Mouse (Mus musculus): ENCODE data around the gene Dnm1l. TPM values are rescaled to one million over a fixed set of nuclear protein-coding genes. Genes with fewer than 3 reads are reported as not detected.

Gene Dnm1l
- polyA plus RNA-seq, 1 experiment from 2014 or later = 43.5 TPM

DNA sequence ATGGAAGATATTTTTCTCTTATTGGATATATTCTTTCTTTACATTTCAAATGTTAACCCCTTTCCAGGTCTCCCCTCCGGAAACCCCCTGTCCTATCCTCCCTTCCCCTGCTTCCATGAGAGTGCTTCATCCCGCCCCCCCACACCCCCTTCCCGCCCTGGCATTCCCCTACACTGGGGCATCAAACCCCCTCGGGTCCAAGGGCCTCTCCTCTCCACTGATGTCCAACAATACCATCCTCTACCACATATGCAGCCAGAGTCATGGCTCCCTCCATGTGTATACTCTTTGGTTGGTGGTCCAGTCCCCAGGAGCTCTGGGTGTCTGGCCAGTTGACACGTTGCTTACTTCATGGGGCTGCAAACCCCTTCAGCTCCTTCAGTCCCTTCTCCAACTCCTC lies 47.4 kb downstream of the Dnm1l start:
- 89% methylated on average over 5 of the region's 5 CpGs for WGBS
- Histone ChIP-seq H3K4me3 (ENCODE audit: low read depth, low read length) (no peak overlapping the region), H3K36me3 (ENCODE audit: control insufficient read depth, insufficient read depth) (peaks cover 42% of the 10 kb centered on the region), H3K4me1 (replicated peaks; ENCODE audit: control insufficient read depth, insufficient read depth, low read length) (no peaks in the 10 kb centered on the region), H3K9ac (ENCODE audit: low read depth, low read length) (no peak overlapping the region), H3K9me3 (ENCODE audit: control insufficient read depth) (no peaks in the 10 kb centered on the region), H3K27ac (ENCODE audit: low read depth, low read length) (no peak overlapping the region), H3K4me2 (replicated peaks; ENCODE audit: low read depth) (no peak overlapping the region), H3K27me3 (replicated peaks; ENCODE audit: control insufficient read depth, insufficient read depth, low read length) (no peaks in the 10 kb centered on the region)
- TF ChIP-seq CTCF (IDR thresholded peaks at IDR 0.05; ENCODE audit: low read depth) = no peak
- no peak for ATAC-seq

DNA sequence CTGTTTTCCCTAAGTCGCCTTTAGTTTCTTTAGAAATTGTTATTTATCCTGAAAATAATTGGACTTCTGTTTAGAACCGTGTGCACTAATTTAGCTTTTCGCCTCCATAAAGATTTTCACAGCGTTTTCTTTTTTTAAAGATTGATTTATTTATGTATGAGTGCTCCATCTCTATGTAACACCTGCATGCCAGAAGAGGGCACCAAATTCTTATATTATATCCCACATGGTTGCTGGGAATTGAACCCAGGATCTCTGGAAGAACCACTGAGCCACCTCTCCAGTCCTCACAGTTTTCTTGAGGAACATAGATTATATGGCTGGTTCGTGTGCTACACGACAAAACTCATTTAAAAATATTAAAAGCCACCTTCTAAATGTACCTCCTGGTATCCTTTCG lies 54.9 kb downstream of the Dnm1l start:
- H3K4me3 ChIP-seq (ENCODE audit: low read depth, low read length) = peak overlapping the region; percentile 96
- ATAC-seq = no peak
- no peaks in the 10 kb centered on the region for H3K27me3 ChIP-seq (replicated peaks; ENCODE audit: control insufficient read depth, insufficient read depth, low read length)
- H3K9me3 ChIP-seq (ENCODE audit: control insufficient read depth) = no peaks in the 10 kb centered on the region
- peak overlapping the region; percentile 77; the same call in 1 of the 2 replicates for H3K9ac ChIP-seq (ENCODE audit: low read depth, low read length)
- no peaks in the 10 kb centered on the region; the same call in 1 of the 2 replicates for H3K4me1 ChIP-seq (replicated peaks; ENCODE audit: control insufficient read depth, insufficient read depth, low read length)
- H3K4me2 ChIP-seq (replicated peaks; ENCODE audit: low read depth) = peak overlapping the region; percentile 95
- WGBS = 18% methylated on average over 7 of the region's 7 CpGs
- peaks cover 5% of the 10 kb centered on the region for H3K36me3 ChIP-seq (ENCODE audit: control insufficient read depth, insufficient read depth)
- H3K27ac ChIP-seq (ENCODE audit: low read depth, low read length) = no peak overlapping the region
- TF ChIP-seq CTCF (IDR thresholded peaks at IDR 0.05; ENCODE audit: low read depth) = peak; percentile 51

DNA sequence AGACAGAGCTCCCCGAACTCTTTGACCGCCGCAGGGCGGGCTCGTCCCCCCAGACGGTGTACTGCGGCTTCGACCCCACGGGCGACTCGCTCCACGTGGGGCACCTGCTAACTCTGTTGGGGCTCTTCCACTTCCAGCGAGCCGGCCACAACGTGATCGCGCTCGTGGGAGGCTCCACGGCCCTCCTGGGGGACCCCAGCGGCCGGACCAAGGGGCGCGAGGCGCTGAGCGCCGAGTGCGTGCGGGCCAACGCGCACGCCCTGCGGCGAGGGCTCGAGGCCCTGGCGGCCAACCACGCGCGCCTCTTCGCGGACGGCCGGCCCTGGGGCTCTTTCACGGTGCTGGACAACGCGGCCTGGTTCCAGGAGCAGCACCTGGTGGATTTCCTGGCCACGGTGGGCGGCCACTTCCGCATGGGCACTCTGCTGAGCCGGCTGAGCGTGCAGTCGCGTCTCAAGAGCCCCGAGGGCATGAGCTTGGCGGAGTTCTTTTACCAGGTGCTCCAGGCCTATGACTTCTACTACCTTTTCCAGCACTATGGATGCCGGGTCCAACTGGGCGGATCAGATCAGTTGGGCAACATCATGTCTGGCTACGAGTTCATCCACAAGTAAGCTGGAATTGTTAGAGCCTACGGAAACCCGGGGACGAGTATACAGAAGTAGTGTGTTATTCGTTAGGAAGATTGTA lies 55.5 kb downstream of the Dnm1l start:
- Histone ChIP-seq H3K4me3 (ENCODE audit: low read depth, low read length) (peak overlapping the region; percentile 96), H3K4me2 (replicated peaks; ENCODE audit: low read depth) (peak overlapping the region; percentile 95), H3K9me3 (ENCODE audit: control insufficient read depth) (no peaks in the 10 kb centered on the region), H3K27ac (ENCODE audit: low read depth, low read length) (peak overlapping the region; percentile 91), H3K27me3 (replicated peaks; ENCODE audit: control insufficient read depth, insufficient read depth, low read length) (no peaks in the 10 kb centered on the region), H3K9ac (ENCODE audit: low read depth, low read length) (peak overlapping the region; percentile 77), H3K4me1 (replicated peaks; ENCODE audit: control insufficient read depth, insufficient read depth, low read length) (no peaks in the 10 kb centered on the region; the same call in 1 of the 2 replicates), H3K36me3 (ENCODE audit: control insufficient read depth, insufficient read depth) (peaks cover 5% of the 10 kb centered on the region)
- under 1% methylated on average over 61 of the region's 61 CpGs for WGBS
- TF ChIP-seq CTCF (IDR thresholded peaks at IDR 0.05; ENCODE audit: low read depth) = 0 out of 2 replicates have a peak, but pooled peaks have one; percentile 13
- ATAC-seq = peak; percentile 52

DNA sequence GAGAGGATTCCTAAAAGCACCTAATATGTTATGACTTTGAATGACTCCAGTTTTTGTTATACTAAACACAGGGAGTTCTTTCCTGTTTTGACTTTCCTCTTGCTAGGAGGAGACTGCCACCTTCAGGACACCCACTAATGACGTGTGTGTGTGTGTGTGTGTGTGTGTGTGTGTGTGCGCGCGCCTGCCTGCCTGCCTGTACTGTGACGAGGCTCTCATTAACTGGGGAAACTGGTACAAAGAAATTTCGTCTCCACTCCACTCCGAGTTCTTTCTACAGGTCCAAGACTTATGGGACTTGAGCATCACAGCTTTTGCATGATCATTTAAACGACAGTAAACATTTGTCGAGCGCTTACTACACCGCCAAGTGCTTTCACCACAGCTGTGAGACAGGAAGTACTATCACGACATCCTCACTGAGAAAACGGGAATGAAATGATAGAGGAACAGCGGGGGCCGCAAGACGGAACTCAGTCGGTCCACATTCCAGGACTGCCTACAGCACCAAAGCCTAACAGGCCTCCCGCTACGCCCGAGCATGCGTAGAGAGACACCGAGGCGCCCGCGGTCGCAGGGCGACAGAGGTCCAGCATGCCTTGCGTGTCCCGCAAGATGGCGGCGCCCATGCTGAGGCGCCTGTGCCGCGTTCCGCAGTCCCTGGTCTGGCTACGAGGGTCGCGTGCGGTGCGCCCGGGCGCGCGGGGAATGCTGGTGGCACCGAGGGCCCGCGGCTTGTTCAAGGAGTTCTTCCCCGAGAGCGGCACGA lies 56.2 kb downstream of the Dnm1l start, which contains the start of gene Yars2:
TSS of gene Yars2 (plus strand) at position 597 of the 769 bp plus-strand sequence.
- no peaks in the 10 kb centered on the region for H3K27me3 ChIP-seq (replicated peaks; ENCODE audit: control insufficient read depth, insufficient read depth, low read length)
- H3K9ac ChIP-seq (ENCODE audit: low read depth, low read length) = peak within 1 kb of the TSS; percentile 77
- peak; percentile 98 for ATAC-seq
- under 1% methylated on average over 50 of the region's 50 CpGs for WGBS
- peak within 1 kb of the TSS; percentile 95 for H3K4me2 ChIP-seq (replicated peaks; ENCODE audit: low read depth)
- no peaks in the 10 kb centered on the region for H3K9me3 ChIP-seq (ENCODE audit: control insufficient read depth)
- H3K36me3 ChIP-seq (ENCODE audit: control insufficient read depth, insufficient read depth) = peaks cover 5% of the 10 kb centered on the region
- H3K4me3 ChIP-seq (ENCODE audit: low read depth, low read length) = peak within 1 kb of the TSS; percentile 96
- peak within 1 kb of the TSS; percentile 91 for H3K27ac ChIP-seq (ENCODE audit: low read depth, low read length)
- peak; percentile 92 for TF ChIP-seq CTCF (IDR thresholded peaks at IDR 0.05; ENCODE audit: low read depth)
- no peaks in the 10 kb centered on the region; the same call in 1 of the 2 replicates for H3K4me1 ChIP-seq (replicated peaks; ENCODE audit: control insufficient read depth, insufficient read depth, low read length)

DNA sequence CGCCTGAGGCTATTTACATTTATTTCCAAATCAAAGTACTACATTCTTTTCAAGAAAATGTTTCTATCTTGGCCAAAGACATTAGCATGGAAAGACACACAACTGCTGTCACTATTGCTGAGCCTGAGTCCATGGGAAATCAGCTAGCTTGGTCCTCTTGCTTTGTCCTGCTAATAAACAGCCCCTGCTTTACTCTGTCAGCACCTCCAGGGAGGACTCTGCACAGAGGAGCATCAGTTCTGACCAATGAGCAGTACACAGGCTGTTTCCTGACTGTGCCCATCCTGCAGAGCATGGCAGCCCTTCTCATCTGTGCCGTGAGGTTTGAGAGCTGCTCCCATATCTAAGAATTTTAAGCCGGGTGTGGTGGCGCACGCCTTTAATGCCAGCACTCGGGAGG lies 85.0 kb downstream of the Dnm1l start:
- no peak overlapping the region for H3K4me3 ChIP-seq (ENCODE audit: low read depth, low read length)
- H3K9me3 ChIP-seq (ENCODE audit: control insufficient read depth) = no peaks in the 10 kb centered on the region
- no peak for TF ChIP-seq CTCF (IDR thresholded peaks at IDR 0.05; ENCODE audit: low read depth)
- peaks cover 8% of the 10 kb centered on the region; the same call in 1 of the 2 replicates for H3K36me3 ChIP-seq (ENCODE audit: control insufficient read depth, insufficient read depth)
- H3K27ac ChIP-seq (ENCODE audit: low read depth, low read length) = no peak overlapping the region
- 85% methylated on average over 6 of the region's 6 CpGs for WGBS
- no peaks in the 10 kb centered on the region for H3K4me1 ChIP-seq (replicated peaks; ENCODE audit: control insufficient read depth, insufficient read depth, low read length)
- H3K4me2 ChIP-seq (replicated peaks; ENCODE audit: low read depth) = no peak overlapping the region
- no peaks in the 10 kb centered on the region for H3K27me3 ChIP-seq (replicated peaks; ENCODE audit: control insufficient read depth, insufficient read depth, low read length)
- no peak for ATAC-seq
- no peak overlapping the region for H3K9ac ChIP-seq (ENCODE audit: low read depth, low read length)

DNA sequence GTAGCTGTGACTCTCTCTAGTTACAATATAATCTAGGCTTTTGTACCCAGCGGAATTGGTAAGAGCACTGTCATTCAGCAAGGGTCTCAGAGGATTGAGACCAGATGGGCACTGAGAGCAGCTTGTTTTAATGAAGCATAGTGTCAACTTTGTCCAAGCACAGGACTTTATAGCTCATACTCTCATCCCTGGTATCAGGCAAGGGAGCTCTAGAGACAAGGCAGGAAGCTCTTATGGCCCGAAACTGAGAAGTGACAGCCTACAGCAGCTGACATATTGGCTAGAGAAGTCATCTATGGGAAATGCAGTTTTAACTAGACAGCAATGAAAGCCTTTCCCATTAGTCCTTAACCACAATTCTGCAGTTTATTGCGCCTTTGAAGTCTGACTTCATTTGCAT lies 85.8 kb downstream of the Dnm1l start:
- Histone ChIP-seq H3K4me1 (replicated peaks; ENCODE audit: control insufficient read depth, insufficient read depth, low read length) (no peaks in the 10 kb centered on the region), H3K27ac (ENCODE audit: low read depth, low read length) (no peak overlapping the region), H3K4me2 (replicated peaks; ENCODE audit: low read depth) (no peak overlapping the region), H3K9me3 (ENCODE audit: control insufficient read depth) (no peaks in the 10 kb centered on the region), H3K9ac (ENCODE audit: low read depth, low read length) (no peak overlapping the region), H3K36me3 (ENCODE audit: control insufficient read depth, insufficient read depth) (peaks cover 8% of the 10 kb centered on the region; the same call in 1 of the 2 replicates), H3K27me3 (replicated peaks; ENCODE audit: control insufficient read depth, insufficient read depth, low read length) (no peaks in the 10 kb centered on the region), H3K4me3 (ENCODE audit: low read depth, low read length) (no peak overlapping the region)
- TF ChIP-seq CTCF (IDR thresholded peaks at IDR 0.05; ENCODE audit: low read depth) = no peak
- WGBS = 75% methylated on average over 3 of the region's 3 CpGs
- no peak for ATAC-seq
